Mouse (Mus musculus) liver, embryonic 14.5 days (tissue): ENCODE data around the gene Cand1. TPM values are rescaled to one million over a fixed set of nuclear protein-coding genes. Genes with fewer than 3 reads are reported as not detected.

Experiments
- ATAC-seq: fragments of 200-750 bp; cut with Nextera tagmentation; 2 replicates; pipeline ENCODE4 v1.8.0; 2017; ENCODE audit warnings: moderate number of reproducible peaks, mild to moderate bottlenecking, moderate library complexity; ENCODE audit not compliant: insufficient read depth
- DNase-seq, 3 experiments: peaks; one replicate each; pipeline ENCODE4 v3.0.0-alpha.2; 2012 to 2013; ENCODE audit warnings: low read depth in 3 of 3, low spot score in 3 of 3
- H3K27ac ChIP-seq: fragments of 300-500 bp; sonication (generic); 2 replicates; pipeline ENCODE4 v1.5.1; 2014; ENCODE audit warnings: moderate library complexity, mild to moderate bottlenecking, control low read depth, inconsistent platforms
- H3K27me3 ChIP-seq: fragments of 300-500 bp; sonication (generic); 2 replicates; pipeline ENCODE4 v1.6.1; 2014; ENCODE audit warnings: mild to moderate bottlenecking, low read length, moderate library complexity; ENCODE audit not compliant: control insufficient read depth, insufficient read depth
- H3K36me3 ChIP-seq: fragments of 300-500 bp; sonication (generic); replicated peaks from 2 replicates; pipeline ENCODE4 v1.6.1; 2014; ENCODE audit warnings: low read depth; ENCODE audit not compliant: control insufficient read depth, insufficient read depth
- H3K4me1 ChIP-seq, 2 experiments: fragments of 200-500 bp in 1 of 2; fragments of 300-500 bp in 1 of 2; sonication (generic) in 1 of 2; replicated peaks; 2 replicates each; pipeline ENCODE4 v1.6.1; 2012 to 2014; ENCODE audit warnings: antibody characterized with exemption in 1 of 2, inconsistent platforms in 1 of 2, low read length in 1 of 2; ENCODE audit not compliant: control insufficient read depth in 2 of 2, insufficient read depth in 2 of 2
- H3K4me2 ChIP-seq: fragments of 300-500 bp; sonication (generic); 2 replicates; pipeline ENCODE4 v1.6.1; 2014; ENCODE audit warnings: low read depth, mild to moderate bottlenecking, control low read depth, moderate library complexity
- H3K4me3 ChIP-seq, 2 experiments: fragments of 200-500 bp in 1 of 2; fragments of 300-500 bp in 1 of 2; sonication (generic) in 1 of 2; 2 replicates each; pipeline ENCODE4 v1.5.1; 2012 to 2014; ENCODE audit warnings: low read depth in 2 of 2, low read length in 2 of 2, mild to moderate bottlenecking in 2 of 2, control low read depth in 1 of 2, inconsistent platforms in 1 of 2, moderate library complexity in 1 of 2; ENCODE audit not compliant: insufficient read depth in 1 of 2
- H3K9ac ChIP-seq: fragments of 300-500 bp; sonication (generic); replicated peaks from 2 replicates; pipeline ENCODE4 v1.6.1; 2014; ENCODE audit warnings: mild to moderate bottlenecking, control low read depth, moderate library complexity
- H3K9me3 ChIP-seq: fragments of 300-500 bp; sonication (generic); 2 replicates; pipeline ENCODE4 v1.6.1; 2016; ENCODE audit warnings: low read length, mixed read lengths; ENCODE audit not compliant: control insufficient read depth
- CTCF ChIP-seq: IDR thresholded peaks from 2 replicates; pipeline ENCODE4 v1.5.1; 2016; ENCODE audit warnings: antibody characterized with exemption, low read depth, control low read depth
- EP300 ChIP-seq: IDR thresholded peaks from 2 replicates; pipeline ENCODE4 v1.6.1; 2016; ENCODE audit warnings: antibody characterized with exemption, low read depth
- WGBS: fragments of 180-500 bp; shearing (Covaris S2); extraction: QIAGEN DNeasy Blood & Tissue Kit; methylation state at CpG from one replicate; pipeline ENCODE4 v1.1.7; 2014; ENCODE audit not compliant: insufficient replicate concordance; 5-methylcytosine and 5-hydroxymethylcytosine counted together
- polyA plus RNA-seq, 2 experiments: library from polyadenylated mRNA; depleted of rRNA in 1 of 2; stranded (reverse) in 1 of 2; unstranded in 1 of 2; fragments of >200 nt; fragmentation: Nextera tagmentation in 1 of 2; extraction: Ambion mirVana in 1 of 2; gene quantifications; 2 replicates each; pipeline versions ENCODE4 v1.2.1 to v1.2.3; 2012 to 2014

The Cand1 gene
- polyA plus RNA-seq, 2 experiments, result 10.9 to 22.8 TPM

GRCm38 (mm10) chr10:119218274-119219080 is 21.4 kb downstream of the Cand1 start:
- 68% methylated on average over 15 of the region's 15 CpGs for WGBS
- no peak overlapping the region for H3K9ac ChIP-seq
- no peak overlapping the region for H3K4me3 ChIP-seq
- no peaks in the 10 kb centered on the region for H3K27me3 ChIP-seq
- H3K4me1 ChIP-seq, result no peaks in the 10 kb centered on the region
- DNase-seq (no peak), ATAC-seq (no peak)
- H3K9me3 ChIP-seq, result no peaks in the 10 kb centered on the region
- peaks cover 34% of the 10 kb centered on the region for H3K36me3 ChIP-seq
- no peak overlapping the region for H3K27ac ChIP-seq
- no peak for TF ChIP-seq CTCF
- TF ChIP-seq EP300, result no peak
- H3K4me2 ChIP-seq, result no peak overlapping the region

GRCm38 (mm10) chr10:119212443-119212842 is 27.4 kb downstream of the Cand1 start:
- H3K4me3 ChIP-seq, result no peak overlapping the region
- H3K9ac ChIP-seq, result no peak overlapping the region
- H3K4me2 ChIP-seq, result no peak overlapping the region
- no peaks in the 10 kb centered on the region for H3K4me1 ChIP-seq
- DNase-seq (no peak), ATAC-seq (no peak)
- no peaks in the 10 kb centered on the region for H3K27me3 ChIP-seq
- no peaks in the 10 kb centered on the region for H3K9me3 ChIP-seq
- TF ChIP-seq CTCF, result no peak
- TF ChIP-seq EP300, result no peak
- no peak overlapping the region for H3K27ac ChIP-seq
- 78% methylated on average over 5 of the region's 5 CpGs for WGBS
- peaks cover 64% of the 10 kb centered on the region for H3K36me3 ChIP-seq

DNA sequence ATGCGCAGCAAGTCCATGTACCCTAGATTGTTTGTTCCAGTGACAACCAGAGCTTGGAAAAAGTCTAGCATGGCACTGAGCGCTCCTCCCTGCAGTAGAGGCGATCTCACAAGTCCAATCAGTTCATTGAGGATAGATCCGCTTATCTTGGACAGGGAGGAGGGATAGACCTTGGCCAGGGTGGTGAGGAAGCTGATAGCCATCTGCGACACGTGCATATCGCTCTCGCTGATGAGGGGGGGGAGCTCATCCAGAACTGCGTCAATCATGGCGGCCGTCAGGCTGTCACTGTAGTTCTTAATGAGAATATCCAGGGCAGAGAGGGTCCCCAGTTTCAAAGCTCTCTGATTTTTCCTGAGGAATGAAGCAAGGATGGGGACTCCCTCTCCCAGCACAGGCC is 28.6 kb downstream of the Cand1 start:
- Histone ChIP-seq H3K27me3 (no peaks in the 10 kb centered on the region), H3K4me1 (no peaks in the 10 kb centered on the region), H3K9me3 (no peaks in the 10 kb centered on the region), H3K9ac (no peak overlapping the region), H3K4me3 (no peak overlapping the region), H3K4me2 (no peak overlapping the region), H3K27ac (no peak overlapping the region), H3K36me3 (peaks cover 62% of the 10 kb centered on the region)
- 84% methylated on average over 11 of the region's 11 CpGs for WGBS
- DNase-seq (no peak), ATAC-seq (no peak)
- TF ChIP-seq EP300 (no peak), CTCF (no peak)

DNA sequence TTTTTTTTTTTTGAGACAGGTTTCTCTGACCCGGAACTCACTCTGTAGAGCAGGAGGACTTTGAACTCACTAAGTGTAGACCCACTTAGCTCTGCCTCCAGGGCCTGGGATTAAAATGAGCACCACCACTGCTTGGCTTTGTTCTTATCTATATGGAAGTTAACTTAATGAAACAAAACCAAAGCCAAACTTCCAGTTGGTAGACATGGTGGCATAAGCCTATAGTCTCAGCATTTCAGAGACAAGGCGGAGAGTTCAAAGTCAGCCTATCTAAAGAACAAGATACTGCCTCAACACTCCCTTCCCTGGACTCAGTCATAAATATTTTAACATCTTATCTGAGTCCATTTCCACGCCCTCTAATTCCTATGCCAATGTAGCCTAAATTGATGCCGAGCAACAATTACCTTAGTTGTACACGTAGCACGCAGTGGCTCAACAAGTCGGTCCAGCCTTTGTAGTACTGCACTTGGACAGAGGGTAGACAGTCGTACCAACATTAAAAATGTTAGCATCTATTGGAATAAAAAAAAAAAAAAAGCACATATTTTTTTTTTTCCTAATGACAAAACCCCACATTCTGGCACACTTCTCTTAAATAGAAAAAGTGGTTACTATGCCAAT is 33.4 kb downstream of the Cand1 start:
- Histone ChIP-seq H3K4me3 (no peak overlapping the region), H3K27ac (no peak overlapping the region), H3K36me3 (peaks cover 62% of the 10 kb centered on the region), H3K9me3 (no peaks in the 10 kb centered on the region), H3K27me3 (no peaks in the 10 kb centered on the region), H3K4me2 (no peak overlapping the region), H3K9ac (no peak overlapping the region), H3K4me1 (no peaks in the 10 kb centered on the region)
- ATAC-seq (no peak), DNase-seq (no peak)
- TF ChIP-seq EP300 (no peak), CTCF (no peak)
- 80% methylated on average over 8 of the region's 8 CpGs for WGBS

GRCm38 (mm10) chr10:119205229-119205628 is 34.6 kb downstream of the Cand1 start:
- Histone ChIP-seq H3K9ac (no peak overlapping the region), H3K4me1 (no peaks in the 10 kb centered on the region), H3K27ac (no peak overlapping the region), H3K27me3 (no peaks in the 10 kb centered on the region), H3K9me3 (no peaks in the 10 kb centered on the region), H3K4me2 (no peak overlapping the region), H3K4me3 (no peak overlapping the region), H3K36me3 (peaks cover 55% of the 10 kb centered on the region)
- no peak for TF ChIP-seq EP300
- TF ChIP-seq CTCF, result no peak
- ATAC-seq (no peak), DNase-seq (no peak)
- 76% methylated on average over 5 of the region's 5 CpGs for WGBS
